Mouse (Mus musculus): ENCODE measurements around the gene Tm9sf2. TPM values are rescaled to one million over a fixed set of nuclear protein-coding genes. Genes with fewer than 3 reads are reported as not detected.
"Not testable (repeated sequence)": the region's sequence is repeated elsewhere in the genome, so short reads cannot be mapped to it uniquely, and the experiment has no call there.

Tm9sf2 gene
- polyA plus RNA-seq, 1 experiment, result 64.1 TPM

GRCm38 (mm10) chr14:122062411-122063090 is 44.3 kb upstream of the Tm9sf2 start:
- no peak overlapping the region for H3K4me2 ChIP-seq (ENCODE audit: low read depth)
- H3K27me3 ChIP-seq (ENCODE audit: control insufficient read depth, insufficient read depth, insufficient read length), result no peaks in the 10 kb centered on the region
- TF ChIP-seq POLR2AphosphoS2 (IDR thresholded peaks at IDR 0.05; ENCODE audit: insufficient read length, low read depth) (no peak), SRF (IDR thresholded peaks at IDR 0.05; ENCODE audit: control insufficient read depth, insufficient read length, low read depth) (no peak), MYOG (IDR thresholded peaks at IDR 0.05; ENCODE audit: control insufficient read depth in 1 of 3, insufficient read depth in 1 of 3, insufficient read length in 2 of 3, low read depth in 2 of 3) (no peak), REST (IDR thresholded peaks at IDR 0.05; ENCODE audit: insufficient read depth, insufficient read length) (no peak), TCF3 (IDR thresholded peaks at IDR 0.05; ENCODE audit: insufficient read length, low read depth) (no peak), USF1 (IDR thresholded peaks at IDR 0.05; ENCODE audit: low read depth) (no peak)
- no peaks in the 10 kb centered on the region for H3K79me2 ChIP-seq (ENCODE audit: control insufficient read depth, insufficient read depth)
- H3ac ChIP-seq (ENCODE audit: control insufficient read depth, insufficient read length), result no peak overlapping the region
- no peak overlapping the region for H3K4me3 ChIP-seq
- H3K36me3 ChIP-seq (ENCODE audit: control insufficient read depth, insufficient read depth), result no peaks in the 10 kb centered on the region

GRCm38 (mm10) chr14:122063599-122063998 is 43.2 kb upstream of the Tm9sf2 start:
- Histone ChIP-seq H3K4me3 (no peak overlapping the region), H3ac (ENCODE audit: control insufficient read depth, insufficient read length) (no peak overlapping the region), H3K79me2 (ENCODE audit: control insufficient read depth, insufficient read depth) (no peaks in the 10 kb centered on the region), H3K36me3 (ENCODE audit: control insufficient read depth, insufficient read depth) (no peaks in the 10 kb centered on the region), H3K4me2 (ENCODE audit: low read depth) (no peak overlapping the region), H3K27me3 (ENCODE audit: control insufficient read depth, insufficient read depth, insufficient read length) (no peaks in the 10 kb centered on the region)
- TF ChIP-seq POLR2A (IDR thresholded peaks at IDR 0.05; ENCODE audit: insufficient read length, low read depth) (no peak), MAX (IDR thresholded peaks at IDR 0.05; ENCODE audit: low read depth) (no peak), TCF12 (IDR thresholded peaks at IDR 0.05; ENCODE audit: insufficient read depth, poor library complexity, severe bottlenecking) (no peak), REST (IDR thresholded peaks at IDR 0.05; ENCODE audit: insufficient read depth, insufficient read length) (no peak), MYOG (IDR thresholded peaks at IDR 0.05; ENCODE audit: control insufficient read depth in 1 of 3, insufficient read depth in 1 of 3, insufficient read length in 2 of 3, low read depth in 2 of 3) (no peak), SRF (IDR thresholded peaks at IDR 0.05; ENCODE audit: control insufficient read depth, insufficient read length, low read depth) (no peak)

- H3K4me2 ChIP-seq (ENCODE audit: low read depth), result no peak overlapping the region
- H3K36me3 ChIP-seq (ENCODE audit: control insufficient read depth, insufficient read depth), result no peaks in the 10 kb centered on the region
- H3K4me3 ChIP-seq, result no peak overlapping the region
- H3K79me2 ChIP-seq (ENCODE audit: control insufficient read depth, insufficient read depth), result no peaks in the 10 kb centered on the region
- H3ac ChIP-seq (ENCODE audit: control insufficient read depth, insufficient read length), result no peak overlapping the region
- H3K27me3 ChIP-seq (ENCODE audit: control insufficient read depth, insufficient read depth, insufficient read length), result no peaks in the 10 kb centered on the region
- TF ChIP-seq TCF3 (IDR thresholded peaks at IDR 0.05; ENCODE audit: insufficient read length, low read depth) (no peak), E2F4 (IDR thresholded peaks at IDR 0.05; ENCODE audit: insufficient read depth) (no peak), SRF (IDR thresholded peaks at IDR 0.05; ENCODE audit: control insufficient read depth, insufficient read length, low read depth) (no peak), POLR2AphosphoS2 (IDR thresholded peaks at IDR 0.05; ENCODE audit: insufficient read length, low read depth) (no peak), MYOG (IDR thresholded peaks at IDR 0.05; ENCODE audit: control insufficient read depth in 1 of 3, insufficient read depth in 1 of 3, insufficient read length in 2 of 3, low read depth in 2 of 3) (no peak), MAX (IDR thresholded peaks at IDR 0.05; ENCODE audit: low read depth) (no peak), CEBPB (IDR thresholded peaks at IDR 0.05; ENCODE audit: insufficient read depth, poor library complexity, severe bottlenecking) (no peak), TCF12 (IDR thresholded peaks at IDR 0.05; ENCODE audit: insufficient read depth, poor library complexity, severe bottlenecking) (no peak)
Measured at GRCm38 (mm10) chr14:122064519-122064918, 42.3 kb upstream of the Tm9sf2 start.

DNA sequence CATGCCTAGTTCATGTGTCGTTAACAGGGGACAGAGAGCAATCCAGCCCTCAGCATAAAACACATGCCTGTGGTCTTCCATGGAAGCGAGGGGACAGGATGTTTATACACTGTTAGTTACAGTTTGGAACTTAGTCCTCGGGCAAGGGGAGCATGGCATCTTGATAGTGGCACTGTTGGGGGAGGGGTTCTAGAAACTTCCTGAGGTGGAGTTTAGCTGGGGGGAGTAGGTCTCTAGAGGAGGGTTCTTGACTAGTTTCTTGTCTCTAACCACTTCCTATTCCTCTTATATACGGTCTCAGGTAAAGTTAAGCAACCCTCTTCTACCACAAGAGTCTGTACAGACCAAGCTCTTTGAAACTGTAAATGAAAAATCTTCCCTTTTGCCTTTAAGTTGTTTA is 40.6 kb upstream of the Tm9sf2 start:
- Histone ChIP-seq H3K4me2 (ENCODE audit: low read depth) (no peak overlapping the region), H3K27me3 (ENCODE audit: control insufficient read depth, insufficient read depth, insufficient read length) (no peaks in the 10 kb centered on the region), H3K4me3 (no peak overlapping the region), H3ac (ENCODE audit: control insufficient read depth, insufficient read length) (no peak overlapping the region), H3K79me2 (ENCODE audit: control insufficient read depth, insufficient read depth) (no peaks in the 10 kb centered on the region), H3K36me3 (ENCODE audit: control insufficient read depth, insufficient read depth) (no peaks in the 10 kb centered on the region)
- no peak for TF ChIP-seq TCF12 (IDR thresholded peaks at IDR 0.05; ENCODE audit: insufficient read depth, poor library complexity, severe bottlenecking)
- TF ChIP-seq MYOG (IDR thresholded peaks at IDR 0.05; ENCODE audit: control insufficient read depth in 1 of 3, insufficient read depth in 1 of 3, insufficient read length in 2 of 3, low read depth in 2 of 3), result no peak
- no peak for TF ChIP-seq TCF3 (IDR thresholded peaks at IDR 0.05; ENCODE audit: insufficient read length, low read depth)
- no peak for TF ChIP-seq POLR2A (IDR thresholded peaks at IDR 0.05; ENCODE audit: insufficient read length, low read depth)
- no peak for TF ChIP-seq CEBPB (IDR thresholded peaks at IDR 0.05; ENCODE audit: insufficient read depth, poor library complexity, severe bottlenecking)
- no peak for TF ChIP-seq REST (IDR thresholded peaks at IDR 0.05; ENCODE audit: insufficient read depth, insufficient read length)
- TF ChIP-seq MYOD1 (IDR thresholded peaks at IDR 0.05; ENCODE audit: control insufficient read depth in 1 of 3, insufficient read length in 2 of 3, low read depth in 2 of 3), result no peak
- TF ChIP-seq SRF (IDR thresholded peaks at IDR 0.05; ENCODE audit: control insufficient read depth, insufficient read length, low read depth), result no peak
- TF ChIP-seq USF1 (IDR thresholded peaks at IDR 0.05; ENCODE audit: low read depth), result no peak
- no peak for TF ChIP-seq E2F4 (IDR thresholded peaks at IDR 0.05; ENCODE audit: insufficient read depth)
- TF ChIP-seq POLR2AphosphoS2 (IDR thresholded peaks at IDR 0.05; ENCODE audit: insufficient read length, low read depth), result no peak
- TF ChIP-seq MAX (IDR thresholded peaks at IDR 0.05; ENCODE audit: low read depth), result no peak

DNA sequence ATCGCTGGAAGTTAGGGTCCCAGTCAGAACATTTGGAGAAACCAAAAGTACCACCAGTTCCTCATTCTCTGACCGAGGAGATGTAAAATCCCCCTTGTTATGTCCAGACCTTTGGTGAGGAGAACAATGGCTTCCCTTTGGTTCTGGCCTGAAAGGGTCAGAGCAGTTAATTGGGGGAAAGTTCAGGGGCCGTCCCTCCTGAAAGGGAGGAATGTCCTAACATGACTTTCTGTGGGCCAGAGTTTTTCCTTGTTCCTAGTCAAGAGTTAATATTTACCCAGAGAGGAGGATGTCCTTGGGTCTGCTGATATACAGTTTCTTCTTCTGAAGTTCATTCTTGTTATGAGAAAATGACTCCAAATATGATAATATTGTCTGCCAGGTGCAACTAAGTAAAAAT is 38.8 kb upstream of the Tm9sf2 start:
- H3K27me3 ChIP-seq (ENCODE audit: control insufficient read depth, insufficient read depth, insufficient read length); H3K4me3 ChIP-seq; H3ac ChIP-seq (ENCODE audit: control insufficient read depth, insufficient read length): not testable (repeated sequence)

More for the DNA sequence above, 38.8 kb upstream of the Tm9sf2 start:
- not testable (repeated sequence) for H3K79me2 ChIP-seq (ENCODE audit: control insufficient read depth, insufficient read depth); H3K36me3 ChIP-seq (ENCODE audit: control insufficient read depth, insufficient read depth); H3K4me2 ChIP-seq (ENCODE audit: low read depth)

All from myocyte (in vitro differentiated cells).